Mouse (Mus musculus) liver, embryonic 12.5 days (tissue): Measurements from ENCODE around the gene Exoc3. TPM values are rescaled to one million over a fixed set of nuclear protein-coding genes. Genes with fewer than 3 reads are reported as not detected.

Source experiments
- ATAC-seq: fragments of 200-750 bp; cut with Nextera tagmentation; 2 replicates; pipeline ENCODE4 v1.8.0; 2017; ENCODE audit warnings: moderate number of reproducible peaks, mild to moderate bottlenecking, moderate library complexity
- H3K27ac ChIP-seq: fragments of 300-500 bp; sonication (generic); 2 replicates; pipeline ENCODE4 v1.5.1; 2016; ENCODE audit warnings: mild to moderate bottlenecking
- H3K27me3 ChIP-seq: fragments of 300-500 bp; sonication (generic); replicated peaks from 2 replicates; pipeline ENCODE4 v1.6.1; 2016; ENCODE audit warnings: mild to moderate bottlenecking, moderate library complexity
- H3K36me3 ChIP-seq: fragments of 300-500 bp; sonication (generic); 2 replicates; pipeline ENCODE4 v1.6.1; 2016; ENCODE audit warnings: mild to moderate bottlenecking, moderate library complexity
- H3K4me1 ChIP-seq: fragments of 300-500 bp; sonication (generic); 2 replicates; pipeline ENCODE4 v1.6.1; 2016
- H3K4me2 ChIP-seq: fragments of 300-500 bp; sonication (generic); 2 replicates; pipeline ENCODE4 v1.6.1; 2016; ENCODE audit warnings: mild to moderate bottlenecking, moderate library complexity
- H3K4me3 ChIP-seq: fragments of 300-500 bp; sonication (generic); 2 replicates; pipeline ENCODE4 v1.5.1; 2016; ENCODE audit warnings: mild to moderate bottlenecking, moderate library complexity
- H3K9ac ChIP-seq: fragments of 300-500 bp; sonication (generic); 2 replicates; pipeline ENCODE4 v1.6.1; 2016; ENCODE audit warnings: mild to moderate bottlenecking, moderate library complexity
- H3K9me3 ChIP-seq: fragments of 300-500 bp; sonication (generic); replicated peaks from 2 replicates; pipeline ENCODE4 v1.6.1; 2016; ENCODE audit warnings: mild to moderate bottlenecking, moderate library complexity
- whole genome bisulfite sequencing: fragments of 180-500 bp; shearing (Covaris S2); methylation state at CpG from one replicate; pipeline ENCODE4 v1.1.7; 2016; ENCODE audit not compliant: insufficient replicate concordance; 5-methylcytosine and 5-hydroxymethylcytosine counted together
- polyA plus RNA-seq: library from polyadenylated mRNA; unstranded; fragments of >200 nt; fragmentation: Nextera tagmentation; extraction: Ambion mirVana; gene quantifications from 2 replicates; pipeline ENCODE4 v1.2.1, GENCODE M21; 2016

Exoc3 gene
- 32.9 and 36.4 TPM in 2 replicates for polyA plus RNA-seq

DNA sequence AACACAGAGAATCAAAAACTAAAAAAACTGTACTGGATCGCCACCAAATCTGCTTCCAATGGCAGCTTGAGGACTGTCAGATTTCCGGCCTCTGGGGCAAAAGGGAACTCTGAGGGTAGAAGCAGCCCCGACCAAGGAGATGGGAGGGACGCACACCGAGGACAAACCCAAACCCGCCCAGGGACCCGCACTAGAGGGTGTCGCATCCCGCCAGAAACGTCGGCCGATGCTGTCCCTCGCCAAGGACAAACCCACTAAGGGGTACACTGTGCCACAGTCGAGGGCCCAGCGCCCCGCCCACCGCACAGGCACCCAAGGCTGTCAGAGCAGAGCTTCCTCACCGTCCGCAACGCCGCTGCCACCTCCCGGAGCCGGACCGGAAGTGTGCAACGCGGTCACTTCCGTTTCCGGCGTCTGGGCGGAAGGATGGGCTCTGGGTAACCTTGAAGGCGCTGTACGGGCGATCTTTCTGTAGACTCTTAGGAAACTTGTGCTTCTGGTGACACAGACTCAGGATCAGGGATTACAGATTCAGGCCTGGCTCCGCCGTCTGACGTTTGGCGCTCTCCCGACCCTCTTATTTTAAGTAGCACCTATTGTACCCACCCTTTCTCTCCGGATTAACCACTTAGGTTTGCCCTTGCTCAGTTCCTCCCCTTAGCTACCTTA lies at the start of gene Exoc3:
Gene Exoc3 (minus strand): TSS at position 416 of the 669 bp plus-strand sequence.
- Histone ChIP-seq H3K27me3 (0 out of 2 replicates have a peak, but pooled peaks cover 10% of the 10 kb centered on the region), H3K27ac (peak within 1 kb of the TSS; percentile 84), H3K4me1 (peaks cover 24% of the 10 kb centered on the region), H3K4me2 (peak within 1 kb of the TSS; percentile 73), H3K9ac (peak within 1 kb of the TSS; percentile 79), H3K4me3 (peak within 1 kb of the TSS; percentile 87), H3K9me3 (no peaks in the 10 kb centered on the region), H3K36me3 (peaks cover 18% of the 10 kb centered on the region)
- peak; percentile 98 for ATAC-seq
- WGBS: under 1% methylated on average over 39 of the region's 39 CpGs

DNA sequence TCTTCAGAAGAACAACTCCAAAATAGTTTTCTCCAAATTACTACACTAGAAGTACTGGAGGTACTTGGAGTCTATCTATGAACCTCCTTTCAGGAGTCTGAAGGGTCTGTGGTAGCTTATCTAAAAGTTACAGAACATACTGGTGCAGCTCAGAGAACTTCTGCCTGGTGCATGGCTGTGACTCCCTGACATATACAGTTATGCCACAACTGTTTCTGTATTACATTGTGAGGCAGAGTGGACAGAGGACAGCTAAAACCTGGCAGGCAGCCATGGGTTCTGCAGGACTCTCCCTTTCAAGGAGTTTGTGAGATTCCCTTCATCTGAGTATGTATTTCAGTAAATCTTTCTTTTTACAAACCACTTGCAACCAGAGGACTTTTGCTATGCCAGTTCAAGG lies 38.0 kb upstream of the Exoc3 start:
- H3K9ac ChIP-seq: no peak overlapping the region
- H3K9me3 ChIP-seq: no peaks in the 10 kb centered on the region
- no peak overlapping the region for H3K4me2 ChIP-seq
- ATAC-seq: peak; percentile 90
- H3K4me3 ChIP-seq: no peak overlapping the region
- H3K27ac ChIP-seq: peak overlapping the region; percentile 0; the same call in 1 of the 2 replicates
- H3K4me1 ChIP-seq: peaks cover 21% of the 10 kb centered on the region
- H3K36me3 ChIP-seq: no peaks in the 10 kb centered on the region
- H3K27me3 ChIP-seq: peaks cover 8% of the 10 kb centered on the region; the same call in 1 of the 2 replicates

DNA sequence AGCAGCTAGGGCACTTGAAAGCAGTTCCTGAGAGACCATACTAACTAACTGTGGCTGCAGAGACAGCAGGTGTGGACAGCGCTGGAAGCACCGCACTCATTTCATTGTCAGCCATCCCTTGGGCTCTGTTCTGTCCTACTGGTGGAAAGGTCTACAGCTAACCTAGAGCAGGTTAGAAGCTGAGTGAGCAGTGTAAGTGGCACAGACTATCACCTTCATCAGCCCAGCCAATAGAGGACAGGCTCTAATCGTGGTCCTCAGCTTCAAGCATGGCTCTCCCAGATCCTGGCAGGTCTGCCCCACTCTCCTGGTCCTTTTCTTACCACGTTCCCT lies 37.3 kb upstream of the Exoc3 start:
- WGBS: 59% methylated on average over 4 of the region's 4 CpGs
- peak; percentile 70 for ATAC-seq
- Histone ChIP-seq H3K9me3 (no peaks in the 10 kb centered on the region), H3K36me3 (no peaks in the 10 kb centered on the region), H3K4me3 (no peak overlapping the region), H3K4me2 (no peak overlapping the region), H3K4me1 (peaks cover 21% of the 10 kb centered on the region), H3K9ac (no peak overlapping the region), H3K27me3 (peaks cover 8% of the 10 kb centered on the region; the same call in 1 of the 2 replicates), H3K27ac (no peak overlapping the region)

DNA sequence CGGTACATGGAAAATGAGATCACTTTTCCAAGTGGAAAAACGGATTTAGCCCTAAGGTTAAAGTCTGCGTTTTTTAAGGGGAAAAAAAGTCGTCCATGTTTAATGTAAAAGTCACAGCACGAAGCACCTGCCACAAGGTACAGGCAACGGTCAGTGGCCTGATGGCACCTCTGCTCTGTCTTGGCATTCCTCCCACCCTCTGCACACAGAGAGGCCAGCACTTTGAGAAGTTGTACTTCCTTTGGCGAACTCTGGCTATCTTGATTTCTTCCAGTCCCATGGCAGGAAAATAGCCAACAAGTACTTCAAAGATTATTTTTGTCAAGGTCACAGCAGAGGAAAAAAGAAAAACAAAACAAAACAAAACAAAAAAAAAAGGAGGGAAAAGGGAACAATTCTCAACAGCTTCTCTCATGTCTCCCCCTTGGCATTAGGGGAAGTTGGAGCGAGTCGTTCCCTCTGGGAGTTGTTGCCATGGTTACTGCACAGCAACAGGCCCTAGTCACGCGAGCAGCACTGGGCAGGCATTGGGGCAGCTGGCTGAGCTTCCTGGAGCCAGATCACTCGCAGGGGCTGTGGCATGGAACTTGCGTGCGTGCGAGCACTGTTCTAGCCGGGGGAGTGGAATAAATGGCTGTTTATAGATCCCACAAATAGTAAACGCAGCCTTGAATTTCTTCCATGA lies 36.8 kb upstream of the Exoc3 start:
- Histone ChIP-seq H3K9ac (no peak overlapping the region), H3K9me3 (no peaks in the 10 kb centered on the region), H3K27ac (no peak overlapping the region), H3K4me2 (no peak overlapping the region), H3K4me3 (no peak overlapping the region), H3K27me3 (peaks cover 8% of the 10 kb centered on the region; the same call in 1 of the 2 replicates), H3K4me1 (peaks cover 21% of the 10 kb centered on the region), H3K36me3 (no peaks in the 10 kb centered on the region)
- no peak for ATAC-seq
- WGBS: 43% methylated on average over 17 of the region's 17 CpGs

DNA sequence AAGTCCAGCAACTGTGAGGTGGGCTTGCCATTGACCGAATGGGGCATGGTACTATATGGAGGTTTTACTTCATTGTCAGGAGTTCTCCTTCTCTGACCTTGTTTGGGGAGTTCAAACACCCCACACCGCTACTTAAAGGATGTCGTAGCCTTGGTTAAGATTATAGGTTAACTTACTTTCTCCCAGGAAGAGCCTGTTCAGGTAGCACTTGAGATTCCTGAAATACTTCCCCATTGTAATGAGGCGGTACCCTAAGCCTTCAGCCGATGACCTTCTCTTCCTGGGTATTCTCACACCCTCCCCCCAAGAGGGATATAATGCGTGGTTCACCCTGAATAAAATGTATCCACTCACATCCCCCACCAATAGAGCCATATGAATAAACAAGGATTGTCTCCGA lies 29.0 kb upstream of the Exoc3 start:
- H3K4me3 ChIP-seq: no peak overlapping the region
- no peaks in the 10 kb centered on the region; the same call in 1 of the 2 replicates for H3K27me3 ChIP-seq
- no peak overlapping the region for H3K9ac ChIP-seq
- H3K4me2 ChIP-seq: no peak overlapping the region
- H3K36me3 ChIP-seq: no peaks in the 10 kb centered on the region
- no peaks in the 10 kb centered on the region for H3K9me3 ChIP-seq
- no peaks in the 10 kb centered on the region for H3K4me1 ChIP-seq
- no peak overlapping the region for H3K27ac ChIP-seq
- WGBS: 54% methylated on average over 7 of the region's 7 CpGs
- ATAC-seq: no peak

DNA sequence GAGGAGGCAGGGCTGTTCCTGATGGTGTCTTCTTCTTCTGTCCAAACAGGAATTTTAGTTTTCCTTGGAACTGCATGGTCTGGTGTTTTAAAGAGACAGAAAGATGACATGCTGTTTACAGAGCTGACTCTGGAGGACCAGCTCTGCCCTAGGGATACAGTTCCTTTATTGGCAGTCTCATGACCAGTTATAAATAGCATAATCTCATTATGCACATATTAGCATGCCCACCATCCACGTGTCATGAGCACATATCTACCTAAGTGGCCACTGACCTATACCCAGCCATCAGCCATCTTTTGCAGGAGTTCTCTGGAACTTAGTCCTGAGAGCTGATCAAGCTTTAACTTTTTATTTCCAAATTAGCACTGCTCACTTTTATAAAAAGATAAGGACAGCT lies 12.1 kb upstream of the Exoc3 start:
- H3K27ac ChIP-seq: no peak overlapping the region
- no peaks in the 10 kb centered on the region for H3K36me3 ChIP-seq
- no peak overlapping the region for H3K4me2 ChIP-seq
- H3K27me3 ChIP-seq: no peaks in the 10 kb centered on the region
- no peak overlapping the region for H3K9ac ChIP-seq
- no peaks in the 10 kb centered on the region for H3K4me1 ChIP-seq
- no peak for ATAC-seq
- H3K9me3 ChIP-seq: no peaks in the 10 kb centered on the region
- 25% methylated on average over 1 of the region's 1 CpGs for WGBS
- H3K4me3 ChIP-seq: no peak overlapping the region

DNA sequence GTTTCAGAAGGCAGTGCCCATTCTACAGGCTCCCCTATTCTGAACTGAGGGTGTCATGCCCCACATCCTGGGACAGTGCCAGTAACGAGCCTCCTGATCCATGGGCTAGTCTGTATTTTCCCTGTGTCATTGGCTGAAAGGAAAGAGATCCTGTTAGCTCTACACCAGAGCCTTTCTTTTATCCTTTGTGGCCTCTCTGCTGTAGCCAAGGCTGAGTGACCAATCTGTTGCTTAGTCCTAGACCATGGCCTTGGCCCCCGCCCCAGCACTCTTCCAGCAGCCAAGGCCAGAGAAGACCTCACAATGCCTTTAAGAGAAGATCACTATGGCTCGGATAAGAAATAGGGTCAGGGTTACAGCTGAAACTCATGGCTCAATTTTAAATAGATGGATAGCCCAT lies 9.9 kb upstream of the Exoc3 start:
- Histone ChIP-seq H3K9ac (no peak overlapping the region), H3K27me3 (0 out of 2 replicates have a peak, but pooled peaks cover 5% of the 10 kb centered on the region), H3K4me1 (no peaks in the 10 kb centered on the region), H3K4me2 (no peak overlapping the region), H3K4me3 (no peak overlapping the region), H3K36me3 (no peaks in the 10 kb centered on the region), H3K9me3 (no peaks in the 10 kb centered on the region), H3K27ac (no peak overlapping the region)
- no peak for ATAC-seq
- WGBS: 53% methylated on average over 3 of the region's 3 CpGs

DNA sequence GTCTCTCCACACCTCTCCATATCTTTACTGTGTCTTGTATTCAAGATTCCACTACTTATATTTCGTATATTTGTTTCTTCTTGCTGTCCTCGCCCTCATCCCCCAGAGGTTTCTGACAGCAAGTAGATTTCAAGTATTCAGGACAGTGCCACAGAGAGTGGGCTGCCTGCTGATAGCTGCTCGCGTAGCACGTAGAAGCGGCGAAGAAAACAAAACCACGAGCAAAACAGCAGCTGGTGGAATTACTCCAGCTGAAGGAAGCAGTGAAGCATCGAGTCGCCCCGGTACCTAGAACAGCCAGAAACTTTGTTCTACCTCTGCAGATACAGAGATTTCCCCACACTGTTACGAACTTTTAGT lies 434 bp upstream of the Exoc3 start:
- H3K4me3 ChIP-seq: peak overlapping the region; percentile 87
- H3K27me3 ChIP-seq: 0 out of 2 replicates have a peak, but pooled peaks cover 15% of the 10 kb centered on the region
- no peaks in the 10 kb centered on the region for H3K9me3 ChIP-seq
- peak; percentile 51; the same call in 1 of the 2 replicates for ATAC-seq
- WGBS: 16% methylated on average over 12 of the region's 12 CpGs
- peaks cover 13% of the 10 kb centered on the region for H3K36me3 ChIP-seq
- H3K4me1 ChIP-seq: peaks cover 24% of the 10 kb centered on the region
- peak overlapping the region; percentile 73 for H3K4me2 ChIP-seq
- H3K27ac ChIP-seq: peak overlapping the region; percentile 84
- peak overlapping the region; percentile 79 for H3K9ac ChIP-seq

DNA sequence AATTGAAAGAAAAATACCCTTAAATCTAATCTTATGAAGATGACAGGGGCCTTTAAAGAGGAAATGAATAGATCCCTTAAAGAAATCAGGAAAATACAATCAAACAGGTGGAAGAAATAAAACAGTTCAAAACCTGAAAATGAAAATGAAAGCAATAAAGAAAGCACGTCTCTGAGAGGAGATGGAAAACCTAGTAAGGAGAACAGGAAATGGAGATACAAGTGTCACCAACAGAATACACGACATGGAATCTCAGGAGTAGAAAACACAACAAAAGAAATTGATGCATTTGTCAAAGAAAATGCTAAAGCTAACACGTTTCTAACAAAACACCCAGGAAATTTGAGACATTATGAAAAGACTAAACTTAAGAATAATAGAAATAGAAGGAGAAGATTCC lies 12.1 kb downstream of the Exoc3 start:
- WGBS: 61% methylated on average over 3 of the region's 3 CpGs
- no peaks in the 10 kb centered on the region for H3K27me3 ChIP-seq

DNA sequence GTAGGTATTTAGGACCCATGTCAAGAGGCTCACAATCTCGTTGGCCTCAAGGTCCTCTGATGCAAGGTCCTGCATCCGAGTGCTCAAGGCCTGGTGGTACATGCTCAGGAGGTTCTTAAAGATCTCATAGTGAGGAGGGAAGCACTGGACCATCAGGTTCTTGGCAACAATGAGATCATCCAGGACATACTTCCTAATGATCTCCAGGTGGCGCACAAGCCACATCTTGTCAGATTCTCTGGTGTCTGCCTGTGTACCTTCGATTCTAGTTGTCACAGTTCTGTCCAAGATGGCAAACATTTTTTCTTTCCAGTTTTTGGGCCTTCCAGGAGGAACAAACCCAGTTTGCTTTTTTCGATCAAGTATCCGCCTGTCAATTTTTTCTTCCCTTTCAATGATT lies 15.9 kb downstream of the Exoc3 start:
- WGBS: 79% methylated on average over 6 of the region's 6 CpGs
- no peaks in the 10 kb centered on the region for H3K4me1 ChIP-seq
- peaks cover 64% of the 10 kb centered on the region for H3K36me3 ChIP-seq
- H3K27me3 ChIP-seq: no peaks in the 10 kb centered on the region
- ATAC-seq: no peak
- no peak overlapping the region for H3K4me2 ChIP-seq
- no peak overlapping the region for H3K9ac ChIP-seq
- H3K27ac ChIP-seq: no peak overlapping the region
- H3K9me3 ChIP-seq: no peaks in the 10 kb centered on the region
- H3K4me3 ChIP-seq: no peak overlapping the region

More for the DNA sequence above, 12.1 kb downstream of the Exoc3 start:
- H3K36me3 ChIP-seq: peaks cover 50% of the 10 kb centered on the region
- no peak overlapping the region for H3K27ac ChIP-seq
- ATAC-seq: no peak
- H3K9me3 ChIP-seq: no peaks in the 10 kb centered on the region
- H3K9ac ChIP-seq: no peak overlapping the region
- no peaks in the 10 kb centered on the region for H3K4me1 ChIP-seq
- no peak overlapping the region for H3K4me3 ChIP-seq
- no peak overlapping the region for H3K4me2 ChIP-seq

DNA sequence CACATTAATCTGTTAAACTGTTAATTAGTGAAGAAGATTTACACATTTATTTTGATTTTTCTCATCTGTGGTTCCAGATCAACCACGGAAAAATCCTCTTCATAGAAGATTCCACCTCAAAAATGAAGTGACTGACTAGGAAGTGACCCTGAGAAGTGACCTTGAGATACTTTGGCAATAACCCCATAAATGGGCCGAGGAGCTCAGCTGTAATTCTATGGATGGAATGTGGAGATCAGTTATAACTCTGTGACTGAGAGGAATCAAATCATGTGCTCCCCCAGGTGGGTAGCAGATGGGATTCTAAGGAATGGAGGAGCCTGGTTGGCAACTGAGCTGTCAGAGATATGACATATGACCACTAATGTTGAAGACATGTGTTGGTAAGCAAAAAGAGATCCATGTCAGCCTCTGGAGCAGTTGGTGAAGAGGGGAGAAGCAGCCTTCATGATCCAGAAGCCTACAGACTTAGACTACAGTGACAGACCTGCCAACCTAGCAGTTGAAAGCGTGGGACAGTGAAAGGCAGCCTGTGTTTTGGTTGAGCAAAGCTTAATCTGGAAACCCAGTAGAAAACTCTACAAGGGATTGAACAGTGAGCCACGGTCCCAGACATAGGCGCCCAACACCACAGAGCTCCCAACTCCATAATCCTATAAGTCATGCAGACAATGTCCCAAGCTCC lies 25.4 kb downstream of the Exoc3 start:
- 81% methylated on average over 5 of the region's 5 CpGs for WGBS
- H3K36me3 ChIP-seq: peaks cover 68% of the 10 kb centered on the region
- H3K9ac ChIP-seq: no peak overlapping the region
- no peak overlapping the region for H3K27ac ChIP-seq
- no peaks in the 10 kb centered on the region for H3K4me1 ChIP-seq
- ATAC-seq: no peak
- no peak overlapping the region for H3K4me3 ChIP-seq
- no peaks in the 10 kb centered on the region for H3K27me3 ChIP-seq
- no peaks in the 10 kb centered on the region for H3K9me3 ChIP-seq
- H3K4me2 ChIP-seq: no peak overlapping the region

DNA sequence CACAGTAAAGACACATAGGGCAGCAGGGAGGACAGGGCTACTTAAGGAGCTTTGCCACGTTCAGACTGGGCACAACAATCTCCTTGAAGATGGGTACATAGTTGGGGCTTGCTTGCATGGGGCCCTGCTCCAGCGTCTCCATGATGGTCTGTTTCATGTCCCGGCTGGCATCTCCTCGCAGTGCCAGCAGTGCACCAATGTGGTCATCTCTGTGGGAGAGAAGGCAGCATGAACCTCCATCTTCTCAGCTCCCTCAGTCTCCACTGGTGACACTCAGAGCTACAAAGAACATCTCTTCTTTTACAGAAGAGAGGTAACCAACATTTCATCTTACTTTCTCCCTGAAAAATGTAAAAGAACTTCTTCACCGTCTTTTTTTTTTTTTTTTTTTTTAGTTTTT lies 36.5 kb downstream of the Exoc3 start:
- H3K9ac ChIP-seq: no peak overlapping the region
- no peak overlapping the region for H3K27ac ChIP-seq
- no peak overlapping the region for H3K4me3 ChIP-seq
- no peak for ATAC-seq
- H3K27me3 ChIP-seq: no peaks in the 10 kb centered on the region
- 78% methylated on average over 5 of the region's 5 CpGs for WGBS
- no peak overlapping the region for H3K4me2 ChIP-seq
- peaks cover 3% of the 10 kb centered on the region for H3K4me1 ChIP-seq
- no peaks in the 10 kb centered on the region for H3K9me3 ChIP-seq
- H3K36me3 ChIP-seq: peaks cover 61% of the 10 kb centered on the region
